Mouse (Mus musculus) layer of hippocampus, adult 11-12 months (tissue): Measurements from ENCODE around the gene Slc28a1.

Experiments
- DNase-seq: peaks from one replicate; pipeline ENCODE4 v3.0.0; 2022; ENCODE audit warnings: low spot score

Gene Slc28a1

GRCm38 (mm10) chr7:81114555-81114954 is at the start of gene Slc28a1:
Slc28a1 (plus strand) TSS chr7:81114799.
- no peak for DNase-seq

DNA sequence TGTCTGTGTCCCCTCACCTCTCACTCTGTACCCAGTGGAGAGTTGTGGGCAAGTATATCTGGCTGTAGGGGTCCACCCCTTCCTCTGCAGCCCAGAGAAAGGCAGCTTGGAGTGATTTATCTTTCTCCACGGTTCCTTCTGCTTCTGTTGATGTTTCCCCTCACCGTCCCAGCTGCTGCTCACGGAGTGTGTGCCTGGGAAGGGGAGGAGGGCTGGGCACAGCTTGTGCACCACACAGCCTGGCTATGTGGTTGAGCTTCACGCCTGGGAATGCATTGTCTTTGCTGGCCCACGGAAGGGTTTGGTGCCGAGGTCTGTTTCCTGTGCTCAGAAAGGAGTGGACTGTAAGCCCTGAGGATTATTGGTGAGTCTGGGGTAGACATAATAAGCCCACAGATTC is 47.9 kb upstream of the Slc28a1 start:
- DNase-seq: no peak

DNA sequence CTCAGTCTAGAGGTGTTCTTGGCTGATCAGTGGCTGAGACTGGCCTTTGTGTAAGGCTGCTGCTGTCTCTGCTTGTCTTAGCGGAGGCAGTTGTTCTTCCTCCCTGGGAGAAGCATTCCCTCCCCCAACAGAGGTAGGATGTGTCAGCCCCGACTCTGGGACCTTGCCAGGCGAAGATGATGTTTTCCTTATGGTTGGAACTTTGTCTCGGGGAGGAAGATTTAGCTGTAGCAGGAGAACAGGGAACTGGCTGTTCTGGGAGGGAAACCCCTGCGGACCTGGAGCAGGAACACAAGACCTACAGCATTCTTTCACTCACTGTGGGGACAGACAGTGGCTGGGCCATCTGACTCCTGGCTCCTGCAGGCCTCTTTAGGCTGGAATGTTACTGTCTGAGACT is 42.1 kb upstream of the Slc28a1 start:
- DNase-seq: no peak

DNA sequence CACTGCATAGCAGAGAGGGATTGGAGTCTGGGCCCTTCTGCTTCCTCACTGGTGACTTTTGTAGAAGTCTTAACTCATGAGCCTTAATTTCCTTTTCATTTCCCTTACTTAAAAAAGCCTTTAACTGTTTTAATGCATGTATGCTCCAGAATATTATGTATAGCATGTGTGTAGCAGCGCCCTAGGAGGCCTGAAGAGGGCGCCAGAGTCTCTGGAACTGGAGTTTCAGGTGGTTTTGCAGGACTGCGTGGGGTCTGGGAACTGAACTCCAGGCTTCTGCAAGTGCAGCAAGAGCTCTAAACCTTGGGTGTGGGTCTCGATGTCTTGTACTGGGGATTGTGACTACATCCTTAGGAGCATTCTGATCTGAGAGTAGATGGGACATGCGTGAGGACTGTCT is 41.3 kb upstream of the Slc28a1 start:
- DNase-seq: no peak

- no peak for DNase-seq
Observed at GRCm38 (mm10) chr7:81074546-81074945, 40.1 kb upstream of the Slc28a1 start.

- no peak for DNase-seq
Observed at GRCm38 (mm10) chr7:81075299-81075698, 39.3 kb upstream of the Slc28a1 start.

GRCm38 (mm10) chr7:81075732-81076131 is 38.9 kb upstream of the Slc28a1 start:
- no peak for DNase-seq

GRCm38 (mm10) chr7:81077009-81077408 is 37.6 kb upstream of the Slc28a1 start:
- DNase-seq: no peak

DNA sequence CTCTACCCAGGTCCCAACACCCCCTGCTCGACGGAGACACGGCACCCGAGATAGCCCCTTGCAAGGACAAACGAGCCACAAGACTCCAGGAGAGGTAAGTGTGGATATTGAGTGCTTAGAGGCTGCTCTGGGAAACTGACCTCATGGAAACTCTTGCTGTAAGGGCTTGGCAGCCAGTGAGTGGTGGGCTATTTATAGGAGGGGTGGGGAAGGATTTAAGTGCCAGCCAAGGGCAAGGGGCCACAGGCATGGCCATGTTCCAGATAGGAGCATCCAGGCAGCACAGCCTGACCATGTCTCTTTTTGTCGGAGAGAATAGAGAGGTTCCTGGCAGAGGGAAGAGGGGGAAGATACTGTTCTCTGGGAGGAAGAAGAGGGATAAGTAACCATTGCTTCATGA is 35.9 kb upstream of the Slc28a1 start:
- no peak for DNase-seq

- no peak for DNase-seq
Observed at GRCm38 (mm10) chr7:81093420-81093965, 21.1 kb upstream of the Slc28a1 start.

- DNase-seq: no peak
Observed at GRCm38 (mm10) chr7:81094104-81094757, 20.4 kb upstream of the Slc28a1 start.

DNA sequence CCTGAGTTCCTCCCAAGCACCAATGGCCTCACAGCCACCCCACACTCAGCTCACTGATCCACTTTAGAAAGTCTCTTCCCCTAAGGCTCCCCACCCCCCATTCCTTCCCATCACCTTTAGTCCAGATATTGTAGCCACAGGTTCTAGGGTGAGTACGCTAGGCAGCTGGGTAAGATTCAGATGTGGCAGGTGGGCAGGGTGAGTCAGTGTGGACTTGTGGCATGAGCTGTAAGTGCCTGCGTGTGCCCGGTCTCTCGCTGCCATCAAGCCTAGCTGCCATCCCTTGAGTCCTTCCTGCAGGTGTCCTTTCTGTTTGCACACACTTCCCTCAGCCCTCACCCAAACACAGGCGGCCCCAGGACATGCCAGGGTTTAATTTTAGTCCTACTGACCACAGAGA is 14.3 kb upstream of the Slc28a1 start:
- no peak for DNase-seq

DNA sequence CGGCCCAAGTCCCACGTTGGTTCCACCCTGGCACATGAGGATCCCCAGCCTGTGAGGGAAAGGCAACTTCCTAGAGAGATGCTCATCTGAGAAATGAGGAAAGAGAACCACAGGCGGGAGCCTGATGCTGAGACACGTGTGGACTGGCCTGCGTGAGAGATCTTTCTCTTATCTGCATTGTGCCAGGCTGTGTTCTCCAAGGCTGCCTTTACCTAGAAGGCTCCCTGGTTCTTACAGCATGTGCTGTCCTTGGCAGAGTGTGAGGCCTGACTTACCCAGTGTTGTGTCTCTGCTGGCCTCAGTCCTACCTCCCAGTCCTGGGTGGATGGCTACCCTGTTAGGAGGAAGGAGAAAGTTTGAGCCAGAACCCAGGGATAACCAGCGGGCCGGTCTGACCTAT is 11.7 kb upstream of the Slc28a1 start:
- DNase-seq: no peak

DNA sequence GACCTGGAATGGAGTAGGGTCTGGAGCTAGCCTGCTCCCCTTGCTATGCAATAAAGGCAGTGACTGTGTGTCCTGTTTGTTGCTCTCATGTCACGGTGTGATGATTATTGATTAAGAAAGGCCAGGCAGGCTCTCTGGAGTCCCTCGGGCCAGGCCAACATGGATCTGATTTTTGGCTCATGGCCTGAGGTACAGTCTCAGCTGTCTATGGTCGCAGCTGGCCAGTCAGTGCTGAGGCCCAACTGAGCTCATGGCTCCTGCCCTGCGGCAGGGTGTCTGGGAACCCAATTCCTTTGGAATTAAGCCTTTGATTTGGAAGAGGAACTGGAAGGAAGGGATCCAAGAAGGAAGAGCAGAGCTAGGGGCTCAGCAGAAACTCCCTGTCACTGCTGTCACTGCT is 9.1 kb upstream of the Slc28a1 start:
- DNase-seq: no peak

- no peak for DNase-seq
Observed at GRCm38 (mm10) chr7:81108226-81108625, 6.4 kb upstream of the Slc28a1 start.

DNA sequence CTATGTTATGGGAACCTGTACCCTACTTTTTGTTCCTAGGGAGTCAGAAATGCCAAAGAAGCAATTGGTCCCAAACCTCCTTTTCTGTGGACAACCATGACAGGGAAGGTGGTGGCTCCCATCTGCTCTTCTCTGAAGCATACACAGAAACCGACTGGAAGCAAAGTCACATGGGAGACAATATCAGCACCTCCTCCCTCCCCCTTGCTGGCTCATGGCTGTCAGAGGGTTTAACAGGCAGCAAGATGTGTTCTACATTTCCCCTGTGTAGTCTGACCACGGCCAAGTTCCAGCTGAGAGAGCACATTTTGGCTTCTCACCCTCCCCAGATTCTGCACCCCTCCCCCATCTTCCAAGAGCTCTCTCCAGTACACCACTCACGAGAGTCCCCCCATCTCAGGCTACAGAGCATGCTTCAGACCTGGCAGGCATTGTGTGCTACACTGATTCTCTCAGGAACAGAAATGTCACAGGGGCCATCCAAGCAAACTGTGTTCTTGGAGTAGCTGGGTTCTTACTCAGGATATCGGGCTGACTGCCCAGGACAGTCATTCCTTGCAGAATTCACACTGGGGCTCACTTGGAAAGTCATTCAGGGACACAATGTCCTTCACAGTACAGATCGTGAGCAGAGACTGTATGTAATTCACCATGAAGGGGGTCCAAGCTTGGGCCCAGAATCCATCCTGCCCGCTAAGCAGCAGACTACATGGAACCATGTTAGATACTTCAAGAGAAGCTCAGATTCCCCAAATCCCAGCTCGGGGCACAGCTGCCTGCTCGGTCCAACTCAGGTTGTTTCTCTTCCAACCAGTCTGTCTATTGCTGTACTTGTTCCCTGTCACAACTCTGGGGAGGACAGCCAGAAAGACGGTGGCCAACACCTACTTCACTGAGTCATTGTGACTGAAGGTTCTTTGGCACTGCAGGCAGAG is 4.6 kb upstream of the Slc28a1 start:
- DNase-seq: no peak

DNA sequence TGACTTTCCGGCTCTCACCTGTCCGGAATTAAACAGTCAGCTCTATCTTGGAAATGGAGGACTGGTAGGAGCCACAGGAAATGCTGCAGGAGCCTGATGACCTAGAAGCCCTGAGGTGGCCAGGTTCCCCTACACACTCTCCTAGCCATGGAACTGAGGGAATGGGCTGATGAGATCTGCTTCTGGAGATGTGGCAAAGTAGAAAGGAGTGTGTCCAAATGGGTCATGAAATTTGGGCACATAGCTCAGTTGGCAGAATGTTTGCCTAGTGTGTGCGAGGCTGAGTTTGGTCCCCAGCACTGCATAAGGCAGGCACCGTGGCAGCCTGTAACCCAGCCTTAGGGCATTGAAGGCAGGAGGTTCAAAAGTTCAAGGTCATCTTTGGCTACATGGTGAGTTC is 3.8 kb upstream of the Slc28a1 start:
- no peak for DNase-seq

DNA sequence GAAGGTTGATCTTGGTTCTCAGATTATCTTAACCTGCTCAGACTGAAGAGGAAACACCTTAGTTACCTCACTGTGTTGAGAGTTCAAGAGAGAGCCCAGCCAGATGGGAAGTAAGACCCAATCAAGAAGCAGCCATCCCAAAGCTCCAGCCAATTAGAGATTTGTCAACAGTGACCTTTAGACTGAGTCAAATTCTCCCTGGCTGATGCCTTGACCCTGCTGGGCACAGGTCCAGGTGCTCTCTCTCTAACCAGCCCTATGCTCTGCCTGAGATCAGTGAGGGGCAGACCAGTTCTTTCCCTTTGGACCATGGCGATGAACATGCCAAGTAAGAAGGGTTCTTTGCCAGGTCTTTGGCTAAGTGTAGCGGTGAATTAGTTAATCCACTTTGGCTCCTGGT is 2.9 kb upstream of the Slc28a1 start:
- no peak for DNase-seq

- DNase-seq: no peak
Observed at GRCm38 (mm10) chr7:81112686-81113360, 1.8 kb upstream of the Slc28a1 start.

DNA sequence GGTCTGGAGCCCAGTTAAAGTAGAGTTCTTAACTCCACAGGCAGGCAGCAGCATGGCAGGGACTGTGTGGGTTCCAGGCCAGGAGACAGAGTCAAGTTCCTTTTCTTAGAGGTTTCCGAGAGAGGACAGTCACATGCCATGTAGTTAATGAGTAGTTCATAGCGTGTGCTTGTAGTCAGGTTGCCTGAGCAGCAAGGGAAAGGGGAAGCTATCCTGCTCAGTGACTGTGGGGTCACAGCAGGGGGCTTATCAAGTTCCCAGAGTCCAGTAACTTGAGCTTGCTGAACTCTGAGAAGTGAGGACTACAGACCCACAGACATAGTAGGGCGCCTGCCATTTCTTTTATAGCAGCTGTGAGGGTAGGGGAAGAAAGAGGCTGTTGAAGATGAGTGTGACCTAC is 6.5 kb downstream of the Slc28a1 start:
- DNase-seq: no peak

DNA sequence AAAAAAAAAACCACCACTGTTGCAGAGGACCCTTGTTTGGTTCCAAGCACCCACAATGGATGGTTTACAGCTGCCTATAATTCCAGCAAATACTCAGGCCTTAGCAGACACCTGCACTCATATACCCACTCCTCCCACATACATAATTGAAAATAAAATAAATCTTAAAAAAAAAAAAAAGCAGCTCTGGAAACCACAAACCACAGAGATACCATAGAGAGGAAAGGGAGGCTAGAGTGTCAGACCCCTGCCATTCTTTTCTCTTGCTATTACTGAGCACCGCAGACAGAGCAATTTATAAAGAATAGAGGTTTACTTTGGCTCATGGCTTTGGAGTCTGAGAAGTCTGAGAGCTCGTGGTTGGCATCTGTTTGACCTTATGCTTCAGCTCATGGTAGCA is 8.2 kb downstream of the Slc28a1 start:
- DNase-seq: no peak

- DNase-seq: no peak
Observed at GRCm38 (mm10) chr7:81123553-81123952, 9.0 kb downstream of the Slc28a1 start.

GRCm38 (mm10) chr7:81124773-81125172 is 10.2 kb downstream of the Slc28a1 start:
- no peak for DNase-seq
